Mouse (Mus musculus) thymus, adult 2 months (tissue): ENCODE data around the gene Zfp280b. TPM values are rescaled to one million over a fixed set of nuclear protein-coding genes. Genes with fewer than 3 reads are reported as not detected.
"Not testable (repeated sequence)": the region's sequence is repeated elsewhere in the genome, so short reads cannot be mapped to it uniquely, and the experiment has no call there.

Experiments used
- DNase-seq: peaks from one replicate; pipeline ENCODE4 v3.0.0; 2021
- H3K27ac ChIP-seq: fragments of 200-500 bp; 2 replicates; pipeline ENCODE4 v1.5.1; 2012; ENCODE audit warnings: low read length, control low read depth; ENCODE audit not compliant: control insufficient read depth, insufficient read depth
- H3K27me3 ChIP-seq: fragments of 200-500 bp; 2 replicates; pipeline ENCODE4 v1.6.1; 2012; ENCODE audit warnings: mild to moderate bottlenecking, low read length, moderate library complexity, mixed read lengths; ENCODE audit not compliant: control insufficient read depth, insufficient read depth
- H3K36me3 ChIP-seq: fragments of 200-500 bp; 2 replicates; pipeline ENCODE4 v1.6.1; 2012; ENCODE audit warnings: mild to moderate bottlenecking, low read length, moderate library complexity; ENCODE audit not compliant: control insufficient read depth, insufficient read depth
- H3K4me1 ChIP-seq: fragments of 200-500 bp; replicated peaks from 2 replicates; pipeline ENCODE4 v1.6.1; 2012; ENCODE audit warnings: low read length; ENCODE audit not compliant: control insufficient read depth, insufficient read depth
- H3K4me3 ChIP-seq: fragments of 200-500 bp; 2 replicates; pipeline ENCODE4 v1.5.1; 2012; ENCODE audit warnings: mild to moderate bottlenecking, low read length, control low read depth, moderate library complexity; ENCODE audit not compliant: control insufficient read depth, insufficient read depth
- CTCF ChIP-seq: fragments of 200-500 bp; IDR thresholded peaks from 2 replicates; pipeline ENCODE4 v1.5.1; 2012; ENCODE audit warnings: mild to moderate bottlenecking, control low read depth, low read length, moderate library complexity, borderline replicate concordance; ENCODE audit not compliant: control insufficient read depth, poor library complexity, insufficient read depth; ENCODE audit errors: extremely low read depth
- POLR2A ChIP-seq: fragments of 200-500 bp; IDR thresholded peaks from 2 replicates; pipeline ENCODE4 v1.6.1; 2012; ENCODE audit warnings: mild to moderate bottlenecking, low read length, control low read depth, moderate library complexity; ENCODE audit not compliant: control insufficient read depth, poor library complexity, insufficient read depth; ENCODE audit errors: extremely low read depth
- WGBS: fragments of 180-500 bp; shearing (Covaris S2); methylation state at CpG from one replicate; pipeline ENCODE4 v1.1.7; 2018; 5-methylcytosine and 5-hydroxymethylcytosine counted together
- polyA plus RNA-seq: library from polyadenylated mRNA; depleted of rRNA; stranded (reverse); fragments of >200 nt; gene quantifications from 2 replicates; pipeline ENCODE4 v1.2.3, GENCODE M21; 2012; rRNA removed

The Zfp280b gene
- polyA plus RNA-seq, 1 experiment: 14.5 TPM

GRCm38 (mm10) chr10:76062439-76062838 is 30.0 kb downstream of the Zfp280b start:
- DNase-seq: no peak
- Histone ChIP-seq H3K27ac (no peak overlapping the region), H3K36me3 (no peaks in the 10 kb centered on the region), H3K27me3 (no peaks in the 10 kb centered on the region), H3K4me3 (no peak overlapping the region), H3K4me1 (no peaks in the 10 kb centered on the region)
- WGBS: 97% methylated on average over 5 of the region's 5 CpGs
- TF ChIP-seq CTCF: no peak
- TF ChIP-seq POLR2A: no peak

GRCm38 (mm10) chr10:76067674-76068613 is 35.5 kb downstream of the Zfp280b start:
- no peak for TF ChIP-seq POLR2A
- no peak for TF ChIP-seq CTCF
- 57% methylated on average over 12 of the region's 12 CpGs for WGBS
- no peaks in the 10 kb centered on the region for H3K27me3 ChIP-seq
- H3K4me1 ChIP-seq: no peaks in the 10 kb centered on the region
- H3K4me3 ChIP-seq: no peak overlapping the region
- DNase-seq: no peak
- H3K36me3 ChIP-seq: no peaks in the 10 kb centered on the region
- no peak overlapping the region for H3K27ac ChIP-seq

DNA sequence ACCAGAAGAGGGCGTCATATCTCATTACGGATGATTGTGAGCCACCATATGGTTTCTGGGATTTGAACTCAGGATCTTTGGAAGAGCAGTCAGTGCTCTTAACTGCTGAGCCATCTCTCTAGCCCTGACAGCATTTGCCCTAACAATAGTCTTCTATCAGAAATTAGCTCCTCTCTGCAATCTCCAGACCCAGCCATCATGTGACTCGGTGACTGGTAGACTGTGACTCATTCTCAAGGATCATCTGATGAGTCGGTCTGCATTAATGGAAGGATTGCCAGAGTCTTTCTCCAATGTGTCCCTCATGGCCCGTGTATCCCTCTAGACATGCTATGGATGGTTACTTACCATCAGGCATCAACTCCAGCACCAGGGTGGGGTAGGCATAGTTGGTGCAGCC is 39.6 kb downstream of the Zfp280b start:
- not testable (repeated sequence) for H3K27ac ChIP-seq, H3K4me1 ChIP-seq, DNase-seq, H3K4me3 ChIP-seq, H3K36me3 ChIP-seq, H3K27me3 ChIP-seq
- 96% methylated on average over 5 of the region's 5 CpGs for WGBS

- WGBS: 98% methylated on average over 2 of the region's 2 CpGs
- not testable (repeated sequence) for H3K4me1 ChIP-seq, H3K36me3 ChIP-seq, H3K27me3 ChIP-seq, DNase-seq, H3K27ac ChIP-seq, H3K4me3 ChIP-seq
Observed at GRCm38 (mm10) chr10:76077008-76077407, 44.6 kb downstream of the Zfp280b start.

Other genes with a start within 250 kb of the Zfp280b start
- gene Gstt1, start 234.1 kb upstream of the Zfp280b start, polyA plus RNA-seq: 15.4 and 19.2 TPM in 2 replicates
- 0.19 and 0.26 TPM in 2 replicates for gene Gstt4, start 210.1 kb upstream of the Zfp280b start, polyA plus RNA-seq
- gene Gstt2, start 195.2 kb upstream of the Zfp280b start, polyA plus RNA-seq: 174 and 216 TPM in 2 replicates
- gene Mif, start 172.4 kb upstream of the Zfp280b start, polyA plus RNA-seq: 1,833 and 2,007 TPM in 2 replicates
- gene Derl3, start 139.2 kb upstream of the Zfp280b start, polyA plus RNA-seq: 11.6 and 19.0 TPM in 2 replicates
- 63.0 and 75.5 TPM in 2 replicates for gene Smarcb1, start 111.0 kb upstream of the Zfp280b start, polyA plus RNA-seq
- 172 and 198 TPM in 2 replicates for gene Chchd10, start 99.5 kb upstream of the Zfp280b start, polyA plus RNA-seq
- 7.5 and 9.3 TPM in 2 replicates for gene Mmp11, start 96.2 kb upstream of the Zfp280b start, polyA plus RNA-seq
- 0.42 TPM in 1 of 2 replicates, not detected in the other for gene Gm867, start 92.0 kb upstream of the Zfp280b start, polyA plus RNA-seq
- 3.1 and 4.8 TPM in 2 replicates for gene Vpreb3, start 89.6 kb upstream of the Zfp280b start, polyA plus RNA-seq
- gene Gm5134, start 78.1 kb upstream of the Zfp280b start, polyA plus RNA-seq: 4.0 and 4.3 TPM in 2 replicates
- 0.04 TPM in 1 of 2 replicates, not detected in the other for gene Slc5a4b, start 78.3 kb downstream of the Zfp280b start, polyA plus RNA-seq
- gene Slc5a4a, start 114.8 kb downstream of the Zfp280b start, polyA plus RNA-seq: not detected in 2 replicates
- 18.6 and 25.0 TPM in 2 replicates for gene Prmt2, start 205.2 kb downstream of the Zfp280b start, polyA plus RNA-seq
- 0.66 and 1.2 TPM in 2 replicates for gene S100b, start 221.2 kb downstream of the Zfp280b start, polyA plus RNA-seq